In the genomic region with DNA sequence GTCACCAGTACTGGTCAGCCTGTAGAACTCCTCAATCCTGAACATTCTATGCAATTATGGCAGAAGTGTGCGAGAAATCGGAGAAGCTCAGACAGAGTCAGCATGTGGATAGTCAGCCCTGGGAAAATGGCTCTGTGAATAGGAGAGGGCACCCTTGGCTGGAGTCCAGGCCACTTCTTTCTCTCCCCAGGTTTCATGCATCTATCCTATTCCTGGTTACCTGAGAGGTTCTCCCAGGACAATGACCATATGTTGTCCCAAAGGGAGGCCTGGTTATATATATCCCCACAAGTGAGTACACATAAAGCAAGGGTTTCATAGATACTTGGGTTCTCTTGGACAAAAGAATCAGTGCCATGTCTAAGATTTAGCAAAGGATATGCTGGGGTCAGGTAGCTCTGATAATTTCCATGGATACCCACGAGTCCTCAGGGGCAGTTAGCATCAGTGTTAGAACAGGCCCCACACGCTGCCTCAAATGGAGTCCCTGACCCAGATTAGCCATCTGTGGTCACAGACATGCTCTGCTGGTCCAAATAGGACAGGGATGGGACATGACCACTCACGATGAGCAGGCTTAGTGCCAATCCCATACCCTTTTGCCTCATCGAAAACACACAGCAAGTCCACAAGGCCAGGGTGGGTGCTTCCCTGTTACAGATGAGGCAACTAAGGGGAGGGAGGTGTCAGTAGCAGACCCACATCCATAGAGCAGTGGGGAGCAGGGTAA, we compare ENCODE assay signal across 17 mouse cellular contexts.
DNase-seq lines count a peak whose midpoint lies in the region; ATAC-seq and TF ChIP-seq lines count a peak whose summit lies in the region.
"Had no signal": no experiment of that assay in that cellular context is flagged by ENCODE, and none has a peak within 500 bp of the region (broad histone marks: within the 10 kb centered on the region; RNA-seq: fewer than 3 reads in every experiment).

No protein-coding gene starts in this region.

- ATAC-seq in lung, postnatal 0 days: no peak
- ATAC-seq: forebrain, embryonic 13.5 days; forebrain, postnatal 0 days; intestine, embryonic 16.5 days had no signal

- WGBS in lung, postnatal 0 days: 79% methylated on average over 6 of the region's 6 CpGs

- no peaks in the 10 kb centered on the region for H3K36me3 ChIP-seq in lung, postnatal 0 days (ENCODE audit: insufficient read depth, low read length)
- H3K36me3 ChIP-seq: embryonic facial prominence, embryonic 10.5 days; hindbrain, embryonic 10.5 days; hindbrain, embryonic 15.5 days had no signal

- H3K27ac ChIP-seq in lung, postnatal 0 days (ENCODE audit: low read length): no peak overlapping the region
- H3K27ac ChIP-seq: embryonic facial prominence, embryonic 10.5 days; forebrain, embryonic 13.5 days; gastrocnemius, adult 2 months; hindbrain, embryonic 10.5 days; hindbrain, embryonic 15.5 days had no signal

- no peaks in the 10 kb centered on the region for H3K9me3 ChIP-seq in lung, postnatal 0 days (ENCODE audit: low read length)
- H3K9me3 ChIP-seq: embryonic facial prominence, embryonic 10.5 days; hindbrain, embryonic 10.5 days; hindbrain, embryonic 15.5 days had no signal

- TF ChIP-seq CTCF in lung, postnatal 0 days (IDR thresholded peaks at IDR 0.05): no peak

- H3K9ac ChIP-seq in lung, postnatal 0 days (replicated peaks; ENCODE audit: low read depth): no peak overlapping the region
- H3K9ac ChIP-seq: forebrain, embryonic 13.5 days; forebrain, postnatal 0 days; heart, embryonic 12.5 days; hindbrain, embryonic 15.5 days had no signal

- DNase-seq in cerebellum, adult 11-12 months: peak; percentile 78
- DNase-seq in cerebellum, adult 8-10 months: peak; percentile 71
- peak; percentile 76 to 79 for DNase-seq in cerebellum, postnatal 14 days
- no peak for DNase-seq in kidney, postnatal 4 days
- DNase-seq in embryo, embryonic 10.5 days (ENCODE audit: low spot score): no peak
- DNase-seq in lung, postnatal 0 days (ENCODE audit: low spot score): no peak
- DNase-seq: adrenal gland, postnatal 10 days; forebrain, postnatal 0 days; gastrocnemius, adult 2 months; gastrocnemius, postnatal 25 days; kidney, adult 2 months had no signal

- no peaks in the 10 kb centered on the region for H3K4me1 ChIP-seq in lung, postnatal 0 days (ENCODE audit: insufficient read depth, low read depth, low read length)

- no peak overlapping the region for H3K4me2 ChIP-seq in lung, postnatal 0 days (replicated peaks; ENCODE audit: low read depth, low read length)
- H3K4me2 ChIP-seq: forebrain, embryonic 13.5 days; heart, embryonic 12.5 days; hindbrain, embryonic 15.5 days had no signal

- no peak for TF ChIP-seq EP300 in lung, postnatal 0 days (IDR thresholded peaks at IDR 0.05)

- H3K27me3 ChIP-seq in lung, postnatal 0 days (replicated peaks; ENCODE audit: insufficient read depth, low read length): no peaks in the 10 kb centered on the region
- H3K27me3 ChIP-seq: forebrain, embryonic 13.5 days; heart, embryonic 12.5 days; hindbrain, embryonic 15.5 days had no signal

- H3K4me3 ChIP-seq in lung, postnatal 0 days (ENCODE audit: low read depth, low read length): no peak overlapping the region
- H3K4me3 ChIP-seq: embryonic facial prominence, embryonic 10.5 days; forebrain, embryonic 13.5 days; gastrocnemius, adult 2 months; heart, embryonic 12.5 days; hindbrain, embryonic 10.5 days; hindbrain, embryonic 15.5 days had no signal

Comparison
In these comparisons a context has a peak if more than half of its experiments do, and no peak if none do; other contexts are left out.
1. DNase-seq: peak in cerebellum, adult 11-12 months (single experiment), cerebellum, adult 8-10 months (single experiment) and cerebellum, postnatal 14 days (2 of 2); none in kidney, postnatal 4 days (0 of 2), embryo, embryonic 10.5 days (single experiment) and lung, postnatal 0 days (single experiment).